Mouse (Mus musculus) CH12F3 (cell line): ENCODE measurements around the gene Tanc1.

Experiments
- in situ Hi-C: fragments of 300-500 bp; cut with MboI; formaldehyde crosslinking; loops from 2 replicates; pipeline ENCODE4 v1.14.3; 2020; ENCODE audit warnings: low sequenced_read_pairs

Tanc1 gene

DNA sequence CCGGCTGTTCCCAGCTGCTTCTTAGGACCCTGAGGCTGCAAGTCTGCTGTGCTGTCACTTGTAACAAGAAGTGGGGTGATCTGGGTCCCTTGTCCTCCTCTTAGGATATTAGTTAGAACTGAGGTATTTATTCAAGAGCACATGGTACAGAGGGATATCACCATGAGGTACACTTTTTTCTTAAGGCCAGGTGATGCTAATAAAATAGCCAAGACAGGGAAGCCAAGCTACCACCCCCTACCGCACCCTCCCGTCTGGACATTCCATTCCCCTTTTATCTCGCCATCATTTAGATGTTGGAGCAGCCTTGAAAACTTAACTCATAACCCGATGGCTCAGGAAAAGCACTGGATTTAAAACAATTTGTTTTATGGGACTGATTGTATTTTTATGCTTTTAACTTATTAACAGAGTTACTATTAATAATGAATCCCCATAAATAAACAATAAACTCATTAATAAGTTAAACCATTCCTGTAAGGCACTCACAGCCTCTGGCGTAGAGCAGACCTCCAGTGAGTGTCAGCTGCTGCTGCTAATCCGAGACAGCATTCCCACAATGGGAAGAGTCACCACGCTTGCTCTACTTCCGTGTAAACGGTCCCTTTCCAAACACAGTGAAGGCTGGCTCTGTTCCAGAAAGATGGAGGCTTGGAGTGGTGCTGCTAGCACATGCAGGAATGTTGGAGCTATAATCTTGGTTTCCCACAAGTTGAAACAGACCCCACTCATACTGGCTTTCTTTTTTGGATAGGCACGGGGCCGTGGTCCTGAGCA is 171.4 kb downstream of the Tanc1 start:
- in situ Hi-C loops: no loop called here

DNA sequence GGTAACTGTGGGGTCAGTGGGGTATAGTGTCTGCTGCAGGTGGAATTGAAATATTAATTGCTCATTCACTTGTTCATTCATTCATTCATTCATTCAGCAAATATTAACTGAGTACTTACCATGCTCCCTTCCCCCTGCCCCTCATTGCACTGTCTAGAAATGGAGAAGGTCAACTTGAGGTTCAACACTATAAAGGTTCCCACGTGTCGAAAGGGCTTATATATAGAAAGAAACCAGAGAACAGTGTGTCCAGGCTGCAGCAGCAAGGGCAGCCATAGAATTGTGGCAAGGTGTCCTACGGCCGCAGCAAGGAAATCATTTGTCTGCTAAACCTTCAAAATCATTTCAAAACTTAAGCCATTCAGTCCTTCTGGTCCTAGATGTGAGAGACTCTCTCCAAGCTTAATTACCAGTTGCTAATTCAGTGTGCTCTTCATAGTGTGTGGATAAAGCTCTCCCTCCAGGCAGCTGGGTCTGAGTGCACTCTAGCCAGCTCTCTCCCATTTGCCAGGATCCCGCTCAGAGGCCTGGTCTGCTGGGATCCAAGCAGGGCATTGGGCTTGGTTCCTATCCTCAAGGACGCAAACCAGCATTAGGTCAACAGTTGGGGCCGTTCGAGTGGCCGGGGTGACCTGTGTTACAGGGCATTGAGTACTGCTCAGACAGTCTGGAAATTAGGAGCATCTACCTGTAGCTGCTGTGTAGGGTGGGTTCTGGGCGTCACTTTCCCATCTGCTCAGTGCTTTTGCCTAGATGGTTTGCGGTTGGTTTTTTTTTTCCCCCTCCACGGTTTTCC is 172.2 kb downstream of the Tanc1 start:
- in situ Hi-C loops: no loop called here

DNA sequence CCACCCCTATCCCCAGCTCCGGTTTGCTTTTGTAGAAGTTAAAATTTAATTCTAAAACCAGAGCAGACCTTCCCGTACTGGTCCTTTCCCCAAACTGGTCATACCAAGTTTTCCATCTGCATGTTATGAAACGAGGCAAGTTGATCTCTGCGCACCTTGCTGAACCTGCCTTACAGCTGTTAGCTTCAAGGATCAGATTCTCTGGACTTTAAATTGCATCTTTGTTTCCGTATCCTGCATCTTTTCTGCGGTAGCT is 172.7 kb downstream of the Tanc1 start:
- in situ Hi-C loops: no loop called here

DNA sequence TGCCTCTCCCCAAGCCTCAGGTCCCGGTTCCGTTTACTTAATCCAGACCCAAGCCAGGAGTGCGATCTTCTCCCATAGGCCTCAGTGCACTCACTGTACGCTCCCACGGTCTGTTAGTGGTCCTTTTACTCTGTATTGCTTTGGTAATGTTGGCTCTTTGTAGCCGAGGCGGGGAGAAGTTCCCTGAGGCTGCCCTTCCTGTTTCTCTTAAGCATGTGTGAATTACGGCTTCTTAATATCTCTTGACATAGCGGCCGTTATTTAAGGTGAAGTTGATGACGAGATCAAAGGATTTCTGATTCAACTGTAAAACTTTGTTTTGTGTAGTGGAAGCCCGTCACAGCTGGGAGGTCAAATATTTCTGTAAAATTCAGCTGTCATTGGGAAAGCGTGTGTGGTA is 173.8 kb downstream of the Tanc1 start:
- in situ Hi-C loops: no loop called here

DNA sequence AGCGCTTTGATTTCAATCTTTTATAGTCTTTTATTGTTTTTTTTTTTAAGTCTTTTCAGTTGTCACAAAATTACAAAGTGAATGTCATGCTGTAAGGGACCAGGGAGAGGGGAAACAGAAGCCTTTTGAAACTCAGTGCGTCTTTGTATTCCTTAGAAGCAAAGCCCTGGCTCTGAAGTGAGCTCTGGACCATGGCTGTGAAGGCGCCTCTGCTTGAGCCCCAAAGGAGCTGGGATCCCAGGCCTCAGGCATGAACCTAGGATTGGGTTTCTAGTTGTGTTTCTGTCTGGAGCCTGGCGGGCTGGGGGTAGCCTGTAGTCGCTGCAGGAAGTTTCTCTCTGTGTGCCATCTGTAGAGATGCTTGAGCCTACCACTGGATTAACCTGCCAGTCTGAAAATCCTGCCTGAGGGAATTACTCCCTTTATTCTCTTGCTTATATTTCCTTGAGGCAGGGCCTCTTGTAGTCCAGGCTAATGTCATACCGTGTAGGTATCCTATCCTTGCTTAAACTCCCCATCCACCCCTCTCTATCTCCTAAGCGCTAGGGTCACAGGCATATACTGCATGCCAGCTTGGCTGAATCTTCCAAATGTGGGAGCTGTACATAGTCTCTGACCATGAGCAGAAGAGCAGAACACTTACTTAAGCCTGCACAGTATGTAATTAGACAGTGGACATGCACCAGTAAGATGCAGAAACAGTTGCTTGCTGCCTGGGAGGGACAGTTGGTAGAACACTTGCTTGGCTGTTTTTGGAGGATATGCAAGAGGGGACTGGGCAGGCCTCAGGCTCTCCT is 177.1 kb downstream of the Tanc1 start:
- in situ Hi-C loops: no loop called here

DNA sequence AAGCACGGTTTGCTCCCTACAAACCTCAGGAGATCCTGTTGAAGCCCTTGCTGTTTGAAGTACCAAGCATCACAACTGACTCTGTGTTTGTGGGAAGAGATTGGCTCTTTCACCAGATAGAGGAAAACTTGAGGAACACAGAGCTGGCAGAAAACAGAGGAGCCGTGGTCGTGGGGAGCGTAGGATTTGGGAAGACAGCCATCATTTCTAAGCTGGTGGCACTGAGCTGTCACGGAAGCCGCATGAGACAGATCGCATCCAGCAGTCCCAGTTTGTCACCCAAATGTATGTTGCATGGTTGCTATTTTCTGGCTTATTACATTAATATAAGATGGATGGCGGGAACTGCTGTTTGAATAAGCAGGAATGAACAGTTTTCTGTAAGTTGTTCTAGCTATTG is 179.8 kb downstream of the Tanc1 start:
- in situ Hi-C loops: no loop called here

DNA sequence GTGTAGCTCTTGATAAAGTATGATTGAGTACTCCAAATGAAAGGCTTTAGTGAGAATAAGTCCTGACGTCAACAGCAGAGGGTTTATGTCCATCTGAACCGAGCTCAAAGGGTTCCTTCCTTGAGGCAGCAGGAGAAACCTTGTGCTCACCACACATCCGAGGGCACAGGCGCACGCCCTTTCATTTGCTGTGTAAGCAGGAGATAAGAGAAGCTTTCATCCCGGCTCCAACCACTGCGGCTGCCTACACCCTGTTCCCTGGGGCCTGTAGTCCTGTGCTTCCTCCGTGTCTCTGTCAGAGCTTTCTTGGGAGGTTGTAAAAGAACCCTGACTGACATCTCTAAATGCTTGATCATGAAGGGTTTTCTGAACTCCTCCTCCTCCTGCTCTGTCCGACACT is 181.5 kb downstream of the Tanc1 start:
- in situ Hi-C loops: no loop called here

DNA sequence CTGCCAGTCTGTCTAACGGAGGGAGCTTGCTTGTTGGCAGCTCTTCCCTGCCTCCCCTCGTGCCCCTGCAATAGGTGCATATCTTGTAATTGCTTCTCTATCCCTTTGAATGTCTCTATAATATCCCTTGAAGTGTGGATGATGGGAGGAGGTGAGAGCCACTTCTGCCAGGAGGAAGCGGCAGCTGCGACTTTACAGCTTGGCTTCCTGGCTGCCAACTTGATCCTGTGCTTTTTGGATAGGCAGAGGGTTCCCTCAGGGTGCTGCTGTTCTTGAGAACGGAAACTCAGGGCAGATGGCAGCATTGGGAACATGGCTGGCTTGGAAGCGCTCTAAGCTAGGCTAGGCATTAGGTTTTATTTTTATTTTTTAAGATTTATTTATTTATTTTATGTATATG is 183.0 kb downstream of the Tanc1 start:
- in situ Hi-C loops: no loop called here

DNA sequence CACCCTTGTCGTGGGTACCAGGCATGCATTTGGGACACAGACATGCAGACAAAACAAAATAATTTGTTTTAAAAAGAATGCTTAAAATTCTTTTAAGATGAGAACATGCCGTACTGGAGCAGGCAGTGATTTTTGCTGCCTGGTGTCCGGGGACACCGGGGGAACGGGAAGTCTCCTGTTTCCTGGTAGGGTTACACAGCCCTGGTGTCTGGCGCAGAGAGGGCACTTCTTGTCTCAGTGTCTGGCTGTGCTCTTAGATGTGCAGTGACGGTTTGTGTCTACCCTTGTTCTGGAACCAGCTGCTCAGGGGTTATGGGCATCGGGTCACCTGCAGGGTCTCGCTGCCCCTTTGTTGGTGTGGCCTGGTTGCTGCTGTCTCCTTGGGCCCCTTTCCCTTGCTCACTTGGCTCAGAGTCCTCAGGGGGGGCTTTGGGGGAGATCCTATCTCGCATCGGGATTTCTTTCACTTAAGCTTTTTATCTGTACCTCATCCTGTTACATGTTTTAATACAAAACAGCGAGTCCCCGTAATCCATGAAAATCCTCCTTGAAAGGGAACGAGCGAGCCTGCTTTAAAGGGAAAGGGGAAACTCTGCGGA is 187.2 kb downstream of the Tanc1 start:
- in situ Hi-C loops: no loop called here

DNA sequence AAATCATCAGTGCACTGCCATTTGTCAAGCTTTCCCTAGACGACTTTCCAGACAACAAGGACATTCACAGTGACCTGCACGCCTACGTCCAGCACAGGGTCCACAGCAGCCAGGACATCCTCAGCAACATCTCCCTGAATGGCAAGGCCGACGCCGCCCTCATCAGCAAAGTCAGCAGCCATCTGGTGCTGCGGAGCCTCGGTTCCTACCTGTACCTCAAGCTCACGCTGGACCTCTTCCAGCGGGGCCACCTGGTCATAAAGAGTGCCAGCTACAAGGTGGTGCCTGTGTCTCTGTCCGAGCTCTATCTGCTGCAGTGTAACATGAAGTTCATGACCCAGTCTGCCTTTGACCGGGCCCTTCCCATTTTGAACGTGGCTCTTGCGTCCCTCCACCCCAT is 187.7 kb downstream of the Tanc1 start:
- in situ Hi-C loops: no loop called here

DNA sequence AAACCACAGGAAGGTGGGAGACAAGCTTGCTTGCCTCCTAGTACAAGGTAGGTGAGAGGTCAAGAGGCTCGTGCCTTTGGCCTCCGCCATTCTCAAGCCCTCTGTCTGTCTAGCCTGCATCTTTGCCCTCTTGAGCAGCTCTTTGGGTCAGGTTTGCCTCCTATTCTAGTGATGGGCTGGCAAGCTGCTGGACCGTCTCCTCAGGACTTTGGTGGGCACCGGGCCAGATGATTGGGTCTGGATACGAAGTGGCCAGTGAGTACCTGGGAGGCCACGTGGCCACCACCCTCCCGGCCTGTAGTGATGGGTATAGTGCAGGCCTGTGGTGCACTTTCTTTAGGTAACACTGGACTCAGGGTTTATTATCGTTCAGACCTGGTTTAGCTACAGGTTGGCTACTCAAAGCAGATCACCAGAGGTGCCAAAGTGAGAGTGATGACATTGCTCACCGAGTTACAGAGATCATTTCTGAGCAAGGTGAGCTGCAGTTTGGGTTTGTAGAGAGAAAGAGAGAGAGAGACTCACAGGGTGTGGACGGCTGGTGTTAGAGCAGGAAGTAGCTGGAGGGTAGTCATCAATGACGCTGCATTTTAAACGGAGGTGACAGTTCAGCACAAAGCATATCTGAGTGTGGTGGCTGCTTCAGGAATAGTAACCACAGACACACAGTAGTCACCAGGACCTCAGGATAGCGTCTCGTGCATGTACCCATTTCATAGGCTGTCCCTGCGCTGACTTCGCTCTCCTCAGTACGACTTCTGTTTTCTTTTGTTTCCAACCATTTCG is 188.8 kb downstream of the Tanc1 start:
- in situ Hi-C loops: no loop called here

DNA sequence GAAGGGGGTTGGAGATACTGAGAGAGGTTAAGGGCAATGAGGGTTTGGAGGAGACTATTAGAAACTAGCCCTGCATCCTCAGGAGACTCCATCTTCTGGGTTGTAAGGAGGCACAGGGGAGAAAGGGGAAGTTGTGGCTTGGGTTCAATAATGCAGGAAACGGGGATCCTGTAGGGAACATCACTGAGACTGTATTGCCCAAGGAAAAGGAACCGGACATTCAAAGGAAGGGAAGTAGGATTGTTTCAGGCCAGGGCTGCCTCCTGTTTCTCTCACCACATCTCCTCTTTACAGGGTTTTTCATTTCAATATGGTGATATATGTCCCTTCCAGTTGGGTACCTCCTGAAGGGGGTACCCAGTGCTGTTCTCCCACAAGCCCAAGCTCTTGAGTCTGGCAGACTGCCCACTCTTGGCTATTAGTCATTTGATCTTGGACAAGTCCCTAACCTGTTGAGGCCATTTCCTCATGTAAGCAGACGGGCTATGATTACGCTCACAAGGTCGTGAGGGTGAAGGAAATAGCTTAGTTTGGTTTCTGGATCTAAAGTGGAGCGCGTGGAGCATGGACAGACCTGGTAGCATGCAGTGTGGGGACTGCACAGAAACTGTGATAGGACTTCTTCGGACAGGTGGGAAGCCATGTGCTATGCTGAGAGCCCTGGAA is 191.0 kb downstream of the Tanc1 start:
- in situ Hi-C loops: no loop called here

DNA sequence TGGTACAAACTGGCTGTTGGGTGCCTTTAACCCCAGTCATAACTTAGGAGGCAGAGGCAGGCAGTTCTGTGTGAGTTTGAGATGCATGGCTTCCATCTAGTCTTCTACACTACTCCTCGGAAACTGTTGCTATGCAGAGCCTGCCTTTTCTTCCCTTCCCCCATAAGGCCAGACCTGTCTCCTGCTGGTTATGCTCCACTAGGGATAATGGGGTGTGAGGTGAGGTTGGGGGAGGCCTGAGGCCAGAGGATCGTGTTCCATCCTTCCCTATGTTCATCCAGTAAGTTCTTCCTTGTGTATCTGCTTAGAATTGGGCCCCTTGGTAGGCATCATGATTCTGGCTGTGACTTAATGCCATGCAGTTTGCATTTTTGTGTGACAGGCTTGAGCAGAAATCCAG is 193.8 kb downstream of the Tanc1 start:
- in situ Hi-C loops: no loop called here

DNA sequence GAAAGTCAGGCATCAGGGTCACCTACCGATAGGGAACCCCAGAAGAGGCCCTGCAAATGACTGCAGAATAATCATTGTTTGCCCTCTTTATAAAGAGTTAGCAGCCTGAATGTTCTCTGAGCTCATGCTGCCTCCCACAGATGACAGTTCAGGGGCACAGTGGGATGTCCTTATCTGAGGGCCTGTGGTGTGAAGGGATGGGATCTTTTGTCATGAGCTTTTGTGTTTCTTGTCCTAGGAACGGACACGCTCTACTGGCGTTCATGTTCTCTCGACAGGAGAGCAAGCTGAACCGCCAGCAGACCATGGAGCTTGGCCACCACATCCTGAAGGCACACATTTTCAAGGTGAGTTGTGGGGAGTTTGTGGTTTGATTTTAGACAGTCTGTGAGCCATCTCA is 194.2 kb downstream of the Tanc1 start:
- in situ Hi-C loops: no loop called here

DNA sequence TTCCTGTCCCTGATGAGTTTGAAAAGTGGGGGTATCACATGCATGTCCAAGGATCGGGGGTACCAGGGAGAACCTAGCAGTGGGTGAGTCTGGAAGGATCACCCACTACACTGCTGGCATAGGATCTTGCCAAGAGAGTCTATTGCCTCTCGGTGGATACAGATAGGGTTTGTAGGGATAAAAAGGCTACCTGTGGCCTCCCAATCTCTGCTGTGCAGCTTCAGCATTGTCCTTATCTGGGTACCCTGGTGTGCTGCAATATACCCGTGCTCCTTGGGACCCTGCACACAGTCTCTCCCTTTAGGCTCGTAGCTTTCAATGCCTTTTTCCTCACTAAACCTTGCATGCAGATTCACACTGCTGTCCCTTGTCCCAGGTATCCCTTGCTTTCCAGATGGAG is 196.8 kb downstream of the Tanc1 start:
- in situ Hi-C loops: no loop called here

DNA sequence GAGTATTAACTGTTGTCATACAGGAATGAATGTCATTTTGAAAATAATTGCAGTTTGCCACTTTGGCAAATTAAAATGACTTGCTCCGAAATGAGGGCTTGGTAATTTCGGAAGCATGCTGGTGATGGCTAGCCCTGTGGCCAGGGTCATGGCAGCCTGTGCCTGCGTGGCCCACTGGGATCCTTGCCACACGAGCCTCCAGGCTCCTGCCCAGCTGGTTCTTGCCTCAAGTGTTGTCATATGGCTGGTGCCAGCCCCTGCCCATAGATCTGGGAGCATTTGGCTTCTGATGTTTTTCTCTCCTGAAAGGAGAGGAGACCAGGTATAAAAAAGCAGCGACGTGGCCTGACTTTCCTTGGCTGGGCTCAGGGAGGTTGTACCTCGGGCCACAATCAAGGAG is 198.2 kb downstream of the Tanc1 start:
- in situ Hi-C loops: no loop called here

DNA sequence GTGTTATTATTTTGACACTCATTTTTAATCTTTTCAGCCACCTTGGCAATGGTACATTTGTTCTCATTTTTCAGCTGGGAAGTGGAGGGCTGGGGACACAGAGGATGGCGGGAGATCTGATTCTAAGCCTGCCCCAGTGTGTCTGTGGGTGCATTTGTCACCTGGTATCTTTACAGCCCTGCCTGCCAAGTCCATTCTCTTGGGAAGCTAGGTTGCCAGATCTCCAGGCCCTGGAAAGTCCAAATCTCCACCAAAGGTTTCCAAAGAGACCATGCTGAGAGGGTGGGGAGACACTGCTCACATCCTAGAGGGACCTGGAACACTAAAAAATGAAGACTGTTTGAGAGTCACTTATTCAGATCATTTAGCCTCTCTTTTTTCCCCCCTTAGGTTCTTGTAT is 199.4 kb downstream of the Tanc1 start:
- in situ Hi-C loops: no loop called here

DNA sequence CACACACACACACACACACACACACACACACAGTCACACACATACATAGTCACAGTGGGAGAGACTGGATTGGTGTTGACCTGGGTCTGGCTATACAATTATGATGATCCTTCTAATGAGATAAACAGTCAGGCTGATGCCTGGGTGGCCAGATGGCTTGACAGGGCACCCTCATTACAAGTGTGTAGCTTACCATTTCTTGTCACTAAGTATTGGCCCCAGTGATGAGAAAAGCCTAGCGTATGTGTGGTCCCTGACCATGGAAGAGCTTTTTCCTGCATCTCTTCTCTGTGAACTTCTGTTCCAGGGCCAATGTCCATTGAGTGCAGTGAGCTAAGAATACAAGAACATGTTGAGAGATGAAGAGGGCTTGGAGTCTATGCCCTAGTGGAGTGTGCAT is 200.8 kb downstream of the Tanc1 start:
- in situ Hi-C loops: no loop called here

DNA sequence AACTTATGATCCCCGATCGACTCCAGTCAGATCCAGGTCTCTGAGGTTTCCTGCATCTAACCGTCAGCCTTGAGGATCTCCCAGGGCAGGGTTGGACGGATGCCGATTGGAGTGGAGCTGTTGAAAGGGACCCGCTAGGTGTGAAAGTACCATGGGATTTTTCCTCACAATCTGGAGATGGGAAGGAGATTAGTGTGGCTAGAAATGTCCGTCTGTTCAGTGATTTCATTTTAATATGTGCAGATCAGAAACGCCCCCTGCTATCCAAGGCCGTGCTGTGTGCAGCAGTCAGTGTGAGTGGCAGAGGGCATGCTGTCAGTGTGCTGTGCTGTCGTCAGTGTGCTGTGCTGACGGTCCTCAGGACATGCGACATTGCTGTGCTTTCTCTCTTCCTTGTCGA is 201.6 kb downstream of the Tanc1 start:
- in situ Hi-C loops: no loop called here

DNA sequence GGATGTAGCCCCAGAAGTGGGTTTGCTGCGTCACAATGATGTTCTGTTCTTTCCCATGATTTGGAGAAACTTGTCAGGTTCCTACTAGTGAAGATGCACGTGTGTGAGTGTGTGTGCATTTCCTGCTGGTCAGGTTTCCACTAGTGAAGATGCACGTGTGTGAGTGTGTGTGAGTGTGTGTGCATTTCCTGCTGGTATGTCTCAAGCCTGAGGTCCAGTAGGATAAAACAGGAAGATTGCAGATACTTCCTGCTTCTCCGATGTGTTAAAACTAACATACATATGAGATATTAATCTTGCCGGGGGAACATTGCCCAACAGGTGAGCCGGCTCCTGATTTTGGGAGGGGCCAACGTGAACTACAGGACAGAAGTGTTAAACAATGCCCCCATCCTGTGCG is 203.2 kb downstream of the Tanc1 start:
- in situ Hi-C loops: no loop called here
